11 mouse cellular contexts compared by ENCODE assay signal in the genomic region with DNA sequence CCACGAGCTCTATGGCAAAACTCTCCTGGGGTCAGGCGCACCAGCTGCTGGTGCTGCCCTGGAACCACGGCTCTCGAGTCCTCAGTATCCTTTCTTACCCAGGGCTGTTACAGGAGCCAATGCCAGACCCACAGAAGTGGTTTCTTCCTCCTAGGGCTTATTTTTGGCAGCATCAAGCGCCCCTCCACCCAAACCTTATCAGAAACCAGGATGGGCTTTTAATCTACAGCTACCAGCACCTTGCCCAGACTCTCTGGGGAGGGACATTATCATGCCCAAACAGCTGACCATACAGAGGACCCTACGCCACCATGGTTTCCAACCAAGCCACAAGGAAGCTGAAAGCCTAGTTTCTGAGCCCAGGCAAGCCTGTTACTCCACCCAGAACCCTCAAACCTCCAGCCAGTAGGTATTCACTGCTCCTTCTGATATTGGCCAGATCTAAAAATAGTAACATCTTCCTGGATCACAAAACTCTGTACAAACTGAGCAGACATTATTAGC. TPM values are rescaled to one million over a fixed set of nuclear protein-coding genes. Genes with fewer than 3 reads are reported as not detected.
A peak's percentile ranks its signal among the peaks of the same experiment; 100 is the strongest.
DNase-seq lines count a peak whose midpoint lies in the region; ATAC-seq lines count a peak whose summit lies in the region.
"Had no signal": no experiment of that assay in that cellular context is flagged by ENCODE, and none has a peak within 500 bp of the region (broad histone marks: within the 10 kb centered on the region; RNA-seq: fewer than 3 reads in every experiment).

No protein-coding gene starts in this region.

- no peaks in the 10 kb centered on the region for H3K9me3 ChIP-seq in heart, embryonic 10.5 days
- no peaks in the 10 kb centered on the region for H3K9me3 ChIP-seq in midbrain, embryonic 12.5 days
- H3K9me3 ChIP-seq in midbrain, embryonic 11.5 days (ENCODE audit: control insufficient read depth, low read length), result no peaks in the 10 kb centered on the region
- no peaks in the 10 kb centered on the region for H3K9me3 ChIP-seq in heart, embryonic 16.5 days (replicated peaks; ENCODE audit: control insufficient read depth, low read length)

- peak overlapping the region; percentile 81 for H3K27ac ChIP-seq in heart, embryonic 10.5 days
- peak overlapping the region; percentile 88 for H3K27ac ChIP-seq in midbrain, embryonic 12.5 days (replicated peaks)
- no peak overlapping the region; the same call in 1 of the 2 replicates for H3K27ac ChIP-seq in midbrain, embryonic 11.5 days (ENCODE audit: low read depth, low read length)
- peak overlapping the region; percentile 69 for H3K27ac ChIP-seq in heart, embryonic 16.5 days (ENCODE audit: low read length)

- H3K4me1 ChIP-seq in heart, embryonic 10.5 days, result peaks cover 74% of the 10 kb centered on the region
- peaks cover 82% of the 10 kb centered on the region for H3K4me1 ChIP-seq in midbrain, embryonic 12.5 days
- peaks cover 43% of the 10 kb centered on the region for H3K4me1 ChIP-seq in midbrain, embryonic 11.5 days (ENCODE audit: control insufficient read depth, insufficient read depth, low read length)
- H3K4me1 ChIP-seq in heart, embryonic 16.5 days (ENCODE audit: control insufficient read depth, insufficient read depth, low read length), result peaks cover 45% of the 10 kb centered on the region

- WGBS in heart, embryonic 10.5 days, result 39% methylated on average over 6 of the region's 6 CpGs
- 76% methylated on average over 6 of the region's 6 CpGs for WGBS in midbrain, embryonic 12.5 days
- 84% methylated on average over 6 of the region's 6 CpGs for WGBS in midbrain, embryonic 11.5 days
- WGBS in heart, embryonic 16.5 days, result 39% methylated on average over 6 of the region's 6 CpGs

- H3K9ac ChIP-seq in midbrain, embryonic 12.5 days (replicated peaks), result no peak overlapping the region
- no peak overlapping the region for H3K9ac ChIP-seq in midbrain, embryonic 11.5 days (ENCODE audit: low read length)
- H3K9ac ChIP-seq in heart, embryonic 16.5 days (ENCODE audit: low read length), result peak overlapping the region; percentile 10; the same call in 1 of the 2 replicates

- ATAC-seq in midbrain, embryonic 12.5 days (ENCODE audit: low FRiP score, low read depth), result no peak
- no peak for ATAC-seq in midbrain, embryonic 11.5 days (ENCODE audit: low FRiP score)
- no peak for ATAC-seq in heart, embryonic 16.5 days (replicated peaks; ENCODE audit: extremely low read depth, insufficient read depth, low FRiP score)
- ATAC-seq: CD4-positive, CD25-positive, alpha-beta regulatory T cell, adult 4 months had no signal

- no peak overlapping the region; the same call in 1 of the 2 replicates for H3K4me2 ChIP-seq in midbrain, embryonic 12.5 days (replicated peaks)
- no peak overlapping the region for H3K4me2 ChIP-seq in midbrain, embryonic 11.5 days
- H3K4me2 ChIP-seq in heart, embryonic 16.5 days (ENCODE audit: low read depth, low read length), result peak overlapping the region; percentile 4; the same call in 1 of the 2 replicates

- no peak overlapping the region for H3K4me3 ChIP-seq in heart, embryonic 10.5 days
- no peak overlapping the region for H3K4me3 ChIP-seq in midbrain, embryonic 12.5 days
- H3K4me3 ChIP-seq in midbrain, embryonic 11.5 days (ENCODE audit: low read depth, low read length), result no peak overlapping the region
- H3K4me3 ChIP-seq in heart, embryonic 16.5 days (ENCODE audit: low read length), result no peak overlapping the region

- peaks cover 30% of the 10 kb centered on the region for H3K36me3 ChIP-seq in heart, embryonic 10.5 days
- peaks cover 25% of the 10 kb centered on the region for H3K36me3 ChIP-seq in midbrain, embryonic 12.5 days
- H3K36me3 ChIP-seq in midbrain, embryonic 11.5 days (ENCODE audit: control insufficient read depth, insufficient read depth, low read length), result peaks cover 13% of the 10 kb centered on the region
- H3K36me3 ChIP-seq in heart, embryonic 16.5 days (ENCODE audit: control insufficient read depth, insufficient read depth), result peaks cover 16% of the 10 kb centered on the region

- peak; percentile 91 for DNase-seq in heart, embryonic 10.5 days (ENCODE audit: low spot score)
- no peak for DNase-seq in heart, adult 9 months (ENCODE audit: low spot score in 2 of 2)
- no peak for DNase-seq in midbrain, embryonic 11.5 days (ENCODE audit: low spot score, missing footprints)
- DNase-seq in spleen, postnatal 14 days (ENCODE audit: low spot score in 2 of 2), result peak; percentile 45 to 47
- DNase-seq in right cerebral cortex, adult 2 months (ENCODE audit: low spot score in 2 of 2), result no peak
- DNase-seq in thymus, postnatal 14 days, result no peak
- DNase-seq: gastrocnemius, postnatal 36 days had no signal

- H3K27me3 ChIP-seq in heart, embryonic 10.5 days (ENCODE audit: insufficient read depth, poor library complexity, severe bottlenecking), result no peaks in the 10 kb centered on the region
- no peaks in the 10 kb centered on the region for H3K27me3 ChIP-seq in midbrain, embryonic 12.5 days
- H3K27me3 ChIP-seq in midbrain, embryonic 11.5 days (ENCODE audit: control insufficient read depth, insufficient read depth, low read length), result no peaks in the 10 kb centered on the region
- no peaks in the 10 kb centered on the region for H3K27me3 ChIP-seq in heart, embryonic 16.5 days (ENCODE audit: control insufficient read depth, insufficient read depth, low read length)

RNA-seq across cellular contexts. Expression of a gene that starts 5.8 kb away (rescaled TPM):
- polyA plus RNA-seq in heart, embryonic 10.5 days (2016; fragmentation: Nextera tagmentation; extraction: Ambion mirVana), result 26.1 and 34.2 TPM in 2 replicates
- polyA plus RNA-seq in midbrain, embryonic 12.5 days (2016; fragmentation: Nextera tagmentation; extraction: Ambion mirVana), result 162 and 172 TPM in 2 replicates
- polyA plus RNA-seq in midbrain, embryonic 11.5 days (2014; fragmentation: Nextera tagmentation; extraction: Ambion mirVana), result 150 and 153 TPM in 2 replicates
- polyA plus RNA-seq in heart, embryonic 16.5 days (2015; fragmentation: Nextera tagmentation; extraction: Ambion mirVana), result 49.5 and 50.9 TPM in 2 replicates

RNA-seq across cellular contexts. Expression of a gene that starts 36.1 kb away (rescaled TPM):
- polyA plus RNA-seq in heart, embryonic 10.5 days (2016; fragmentation: Nextera tagmentation; extraction: Ambion mirVana), result 9.5 and 11.2 TPM in 2 replicates
- polyA plus RNA-seq in midbrain, embryonic 12.5 days (2016; fragmentation: Nextera tagmentation; extraction: Ambion mirVana), result 10.9 and 15.0 TPM in 2 replicates
- polyA plus RNA-seq in midbrain, embryonic 11.5 days (2014; fragmentation: Nextera tagmentation; extraction: Ambion mirVana), result 5.7 and 6.8 TPM in 2 replicates
- polyA plus RNA-seq in heart, embryonic 16.5 days (2015; fragmentation: Nextera tagmentation; extraction: Ambion mirVana), result 23.6 and 29.5 TPM in 2 replicates
- polyA plus RNA-seq: CD4-positive, CD25-positive, alpha-beta regulatory T cell, adult 4 months had no signal

RNA-seq across cellular contexts. Expression of a gene that starts 37.9 kb away (rescaled TPM):
- polyA plus RNA-seq in heart, embryonic 10.5 days (2016; fragmentation: Nextera tagmentation; extraction: Ambion mirVana), result 1.1 and 2.0 TPM in 2 replicates
- polyA plus RNA-seq in midbrain, embryonic 12.5 days (2016; fragmentation: Nextera tagmentation; extraction: Ambion mirVana), result not detected in 2 replicates
- not detected in 2 replicates for polyA plus RNA-seq in midbrain, embryonic 11.5 days (2014; fragmentation: Nextera tagmentation; extraction: Ambion mirVana)
- polyA plus RNA-seq in heart, embryonic 16.5 days (2015; fragmentation: Nextera tagmentation; extraction: Ambion mirVana), result 0.31 and 0.46 TPM in 2 replicates
- polyA plus RNA-seq: CD4-positive, CD25-positive, alpha-beta regulatory T cell, adult 4 months; large intestine, adult 2 months had no signal

Comparison
In these comparisons a context has a peak if more than half of its experiments do, and no peak if none do; other contexts are left out.
1. DNase-seq: peak in heart, embryonic 10.5 days (single experiment) and spleen, postnatal 14 days (2 of 2); none in heart, adult 9 months (0 of 2), midbrain, embryonic 11.5 days (single experiment), right cerebral cortex, adult 2 months (0 of 2) and thymus, postnatal 14 days (single experiment).